Mouse (Mus musculus) cortical plate, adult 2 months (tissue): ENCODE measurements at regions not wholly inside any gene's neighbourhood (a gene's known extent, or its start where the extent isn't known, plus 50 kb on each side); places are given as distances from the start of the nearest gene placed in this dataset.
"Not testable (repeated sequence)": the region's sequence is repeated elsewhere in the genome, so short reads cannot be mapped to it uniquely, and the experiment has no call there.

Experiments
- H3K27ac ChIP-seq: fragments of 200-500 bp; 2 replicates; pipeline ENCODE4 v1.5.1; 2012; ENCODE audit warnings: low read length, control low read depth, inconsistent platforms; ENCODE audit not compliant: insufficient read depth
- H3K4me1 ChIP-seq: fragments of 200-500 bp; 2 replicates; pipeline ENCODE4 v1.6.1; 2011; ENCODE audit warnings: low read length; ENCODE audit not compliant: control insufficient read depth, insufficient read depth
- H3K4me3 ChIP-seq: fragments of 200-500 bp; 2 replicates; pipeline ENCODE4 v1.5.1; 2011; ENCODE audit warnings: mild to moderate bottlenecking, low read length, control low read depth; ENCODE audit not compliant: insufficient read depth
- CTCF ChIP-seq: fragments of 200-500 bp; IDR thresholded peaks from 2 replicates; pipeline ENCODE4 v1.5.1; 2011; ENCODE audit warnings: mild to moderate bottlenecking, control low read depth, low read length; ENCODE audit not compliant: insufficient read depth; ENCODE audit errors: extremely low read depth
- POLR2A ChIP-seq: fragments of 200-500 bp; IDR thresholded peaks from 2 replicates; pipeline ENCODE4 v1.6.1; 2011; ENCODE audit warnings: mild to moderate bottlenecking, low read length, control low read depth; ENCODE audit not compliant: insufficient read depth; ENCODE audit errors: extremely low read depth

DNA sequence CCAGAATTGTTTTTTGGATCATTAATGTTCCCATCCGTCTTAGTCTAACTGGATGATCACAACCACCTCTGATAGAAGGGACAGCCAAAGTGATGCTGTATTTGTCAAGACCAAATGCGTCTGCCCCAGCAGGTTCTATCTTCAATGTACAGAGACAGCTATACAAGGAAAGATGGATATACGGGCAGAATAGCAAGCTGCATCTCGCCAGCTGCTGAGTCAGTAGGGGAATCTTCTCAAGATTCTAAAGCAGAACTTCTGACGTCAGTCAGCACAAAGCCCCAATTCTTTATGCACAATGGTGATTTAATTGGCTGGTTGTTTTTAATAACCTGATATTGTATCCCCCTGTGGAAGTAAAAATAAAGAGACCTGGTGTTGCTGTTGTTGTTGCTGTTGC is 209.4 kb downstream of the Dhx15 start:
- TF ChIP-seq CTCF: no peak
- TF ChIP-seq POLR2A: no peak
- H3K4me3 ChIP-seq: no peak overlapping the region
- H3K27ac ChIP-seq: no peak overlapping the region
- H3K4me1 ChIP-seq: peaks cover 4% of the 10 kb centered on the region; the same call in 1 of the 2 replicates

DNA sequence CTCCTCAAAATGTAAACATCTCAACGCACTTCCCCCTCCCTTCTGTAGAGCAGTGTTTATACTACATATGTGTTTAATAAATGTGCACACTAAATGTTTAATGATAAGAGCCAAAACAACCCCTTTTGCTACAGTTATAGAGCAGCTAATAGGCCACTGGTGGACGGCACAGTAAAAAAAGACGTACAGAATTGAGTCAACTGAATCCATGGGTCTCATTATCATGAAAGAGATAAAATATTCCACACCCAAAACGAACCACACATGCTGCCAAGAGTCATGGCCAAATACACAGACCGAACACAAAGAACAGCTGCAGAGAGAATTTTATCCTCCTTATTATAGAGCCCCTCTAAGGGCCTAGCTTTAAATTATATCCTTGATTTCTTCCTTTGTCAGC is 237.8 kb downstream of the Dhx15 start:
- H3K4me3 ChIP-seq: no peak overlapping the region
- no peak for TF ChIP-seq POLR2A
- no peak for TF ChIP-seq CTCF
- H3K4me1 ChIP-seq: no peaks in the 10 kb centered on the region
- no peak overlapping the region for H3K27ac ChIP-seq

DNA sequence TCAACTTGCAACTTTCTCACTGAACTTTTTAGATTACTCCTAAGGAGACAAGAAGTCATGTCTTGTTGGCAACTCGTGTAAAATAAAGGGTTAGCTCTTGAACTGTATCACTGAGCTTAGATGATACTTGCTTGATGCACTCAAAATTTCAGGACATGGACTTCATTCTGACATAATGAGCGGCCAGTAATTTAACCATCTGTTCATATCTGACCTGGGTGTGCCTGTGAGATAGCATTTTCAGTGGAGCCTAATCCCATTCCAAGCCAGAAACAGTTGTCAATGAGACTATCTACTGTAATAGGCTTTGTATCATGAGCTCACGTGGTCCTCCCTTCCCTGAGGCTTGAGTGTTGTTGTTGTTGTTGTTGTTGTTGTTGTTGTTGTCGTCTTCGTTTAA is 240.3 kb downstream of the Dhx15 start:
- Histone ChIP-seq H3K27ac (no peak overlapping the region), H3K4me3 (no peak overlapping the region), H3K4me1 (no peaks in the 10 kb centered on the region)
- no peak for TF ChIP-seq CTCF
- no peak for TF ChIP-seq POLR2A

DNA sequence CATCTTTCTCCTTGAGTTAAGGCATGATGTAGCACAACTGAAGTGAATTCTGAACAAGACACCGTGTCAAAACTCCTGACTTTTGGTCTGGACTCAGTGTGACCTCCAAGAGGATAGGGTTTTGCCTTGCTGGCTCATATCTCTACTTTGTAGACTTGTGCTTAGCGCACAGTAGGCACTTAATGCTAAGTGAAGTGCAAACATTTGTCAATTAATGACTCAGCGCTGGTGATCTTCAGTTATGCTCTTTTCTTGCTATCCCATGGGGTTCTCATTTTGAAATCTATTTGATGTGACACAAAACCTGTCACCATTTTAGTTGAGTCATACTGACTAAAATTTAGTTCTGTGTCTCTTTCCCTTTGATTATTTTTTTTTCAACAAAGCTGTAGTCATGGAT is 244.3 kb downstream of the Dhx15 start:
- Histone ChIP-seq H3K4me1 (no peaks in the 10 kb centered on the region), H3K4me3 (no peak overlapping the region), H3K27ac (no peak overlapping the region)
- no peak for TF ChIP-seq CTCF
- TF ChIP-seq POLR2A: no peak

DNA sequence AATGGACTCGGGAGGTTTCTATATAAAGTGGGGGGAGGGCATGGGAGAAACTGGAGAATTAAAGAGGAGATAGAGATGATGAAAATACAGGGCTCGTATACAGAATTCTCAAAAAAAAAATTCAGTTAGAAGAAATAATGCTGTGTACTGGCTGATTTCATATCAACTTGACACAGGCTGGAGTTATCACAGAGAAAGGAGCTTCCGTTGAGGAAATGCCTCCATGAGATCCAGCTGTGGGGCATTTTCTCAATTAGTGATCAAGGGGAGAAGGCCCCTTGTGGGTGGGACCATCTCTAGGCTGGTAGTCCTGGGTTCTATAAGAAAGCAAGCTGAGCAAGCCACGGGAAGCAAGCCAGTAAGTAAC is 248.4 kb downstream of the Dhx15 start:
- H3K4me3 ChIP-seq, H3K4me1 ChIP-seq, H3K27ac ChIP-seq: not testable (repeated sequence)

DNA sequence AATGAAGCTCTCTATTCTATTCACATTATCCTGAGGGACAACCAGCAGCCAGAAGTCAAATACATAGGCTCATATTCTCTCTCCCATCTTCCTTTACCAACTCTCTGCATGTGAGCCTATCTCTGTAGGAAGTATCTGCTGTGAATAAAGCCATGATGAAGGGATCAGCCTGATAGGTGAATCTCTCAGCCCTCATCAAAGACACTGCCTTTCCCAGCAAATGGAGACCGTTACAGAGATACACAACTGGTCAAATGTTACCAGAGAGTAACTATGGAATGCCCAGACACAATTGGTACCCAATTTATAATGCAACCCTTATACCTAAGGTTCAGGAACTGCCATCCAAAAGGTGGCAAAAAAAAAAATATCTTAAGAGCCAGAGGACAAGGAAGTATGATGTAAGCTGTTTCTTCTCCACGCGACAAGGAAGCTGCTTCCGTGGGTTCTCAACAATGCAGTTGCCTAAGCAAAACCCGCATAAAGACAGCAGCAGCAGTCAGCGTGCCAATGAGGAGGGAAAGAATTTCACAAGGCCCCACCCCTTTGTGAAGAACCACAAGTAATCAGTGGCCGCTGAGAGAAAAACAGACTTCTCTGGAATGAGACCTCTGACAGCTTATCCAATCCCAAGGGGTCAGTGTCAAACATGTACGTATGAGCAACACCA is 248.9 kb downstream of the Dhx15 start:
- Histone ChIP-seq H3K27ac (no peak overlapping the region), H3K4me3 (no peak overlapping the region), H3K4me1 (no peaks in the 10 kb centered on the region)
- no peak for TF ChIP-seq POLR2A
- no peak for TF ChIP-seq CTCF

DNA sequence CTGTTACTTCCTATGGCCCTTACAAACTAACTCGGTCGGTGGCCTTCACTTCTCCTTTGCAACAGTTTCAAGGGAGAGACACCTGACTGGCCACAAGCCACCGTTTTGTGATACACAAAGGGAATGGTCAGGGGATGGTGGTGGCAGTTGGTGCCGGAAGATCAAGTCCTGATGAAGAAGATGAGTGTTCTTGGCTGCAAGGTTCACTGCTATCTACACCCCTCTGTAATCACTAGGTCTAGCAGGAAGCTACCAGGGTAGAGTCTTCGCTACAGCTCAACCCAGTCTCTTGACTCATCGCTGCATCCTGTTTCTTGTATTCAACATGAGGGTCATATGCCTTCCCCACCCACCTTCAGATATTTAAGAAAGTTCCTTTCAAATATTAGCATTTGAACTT is 251.5 kb downstream of the Dhx15 start:
- Histone ChIP-seq H3K4me1 (no peaks in the 10 kb centered on the region), H3K4me3 (no peak overlapping the region), H3K27ac (no peak overlapping the region)
- TF ChIP-seq CTCF: no peak

DNA sequence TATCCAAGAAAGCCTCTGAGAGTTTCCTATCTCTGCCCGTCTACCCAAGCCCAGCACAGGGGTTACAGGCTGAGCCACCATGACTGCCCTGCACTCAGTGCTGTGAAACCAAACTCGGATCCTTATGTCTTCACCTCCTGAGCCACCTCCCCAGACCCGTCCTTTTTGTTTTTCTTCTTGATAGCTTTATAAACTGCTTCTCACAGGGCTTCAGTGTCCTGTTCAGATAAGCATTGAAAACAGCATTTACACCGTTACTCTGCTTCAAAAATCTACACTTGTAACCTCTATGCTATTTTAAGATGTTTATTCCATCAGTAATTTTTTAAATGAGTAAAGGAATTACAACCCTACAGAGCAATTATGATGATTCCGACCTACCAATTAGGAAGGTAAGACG is 253.0 kb downstream of the Dhx15 start:
- Histone ChIP-seq H3K4me3 (no peak overlapping the region), H3K4me1 (no peaks in the 10 kb centered on the region), H3K27ac (no peak overlapping the region)
- TF ChIP-seq CTCF: no peak
- TF ChIP-seq POLR2A: no peak

DNA sequence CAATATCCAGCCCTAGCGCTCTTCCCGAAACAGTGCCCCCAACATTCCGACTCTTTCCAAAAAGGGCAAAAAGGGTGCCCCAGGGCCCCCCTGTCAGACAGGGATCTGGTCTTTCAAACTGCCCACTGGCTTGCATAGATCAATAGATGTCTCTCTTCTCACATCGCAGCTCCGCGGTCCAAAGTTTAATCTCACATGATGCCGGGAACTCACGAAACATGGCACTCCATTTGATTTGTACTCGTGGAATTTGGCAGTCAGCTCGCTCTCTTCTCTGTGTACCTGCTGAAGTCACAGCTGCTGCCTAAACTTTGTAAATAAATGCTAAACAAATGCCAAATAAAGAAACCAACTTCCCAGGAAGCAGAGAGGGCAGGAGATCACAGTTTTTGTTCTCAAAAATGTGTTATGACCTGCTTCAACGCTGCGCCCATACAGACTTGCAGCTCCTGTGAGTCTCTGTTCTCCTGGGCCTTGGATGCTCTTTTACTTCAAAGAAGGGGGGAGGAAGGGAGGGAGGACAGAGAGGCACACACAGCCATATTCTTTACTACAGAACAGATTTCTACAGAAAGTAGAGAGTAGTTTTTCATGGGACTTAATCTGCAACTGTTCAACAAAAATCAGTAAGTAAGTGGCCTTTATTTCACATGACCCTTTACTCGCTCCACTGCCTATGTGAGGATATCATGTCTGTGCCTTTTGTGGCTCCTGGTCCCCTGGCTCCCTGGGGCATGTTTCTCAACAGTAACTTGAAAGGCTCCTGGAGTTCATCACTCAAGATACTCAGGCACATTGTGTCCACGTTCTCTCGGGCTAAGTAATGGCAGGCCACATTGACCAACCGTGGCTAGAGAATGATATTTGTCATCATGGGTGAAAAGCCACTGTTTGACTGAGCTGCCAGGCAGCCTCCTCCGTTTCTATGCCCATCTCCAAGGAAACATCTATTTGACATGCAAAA is 254.6 kb downstream of the Dhx15 start:
- H3K4me1 ChIP-seq: no peaks in the 10 kb centered on the region
- H3K27ac ChIP-seq: no peak overlapping the region
- no peak overlapping the region for H3K4me3 ChIP-seq
- TF ChIP-seq CTCF: no peak
- TF ChIP-seq POLR2A: no peak

DNA sequence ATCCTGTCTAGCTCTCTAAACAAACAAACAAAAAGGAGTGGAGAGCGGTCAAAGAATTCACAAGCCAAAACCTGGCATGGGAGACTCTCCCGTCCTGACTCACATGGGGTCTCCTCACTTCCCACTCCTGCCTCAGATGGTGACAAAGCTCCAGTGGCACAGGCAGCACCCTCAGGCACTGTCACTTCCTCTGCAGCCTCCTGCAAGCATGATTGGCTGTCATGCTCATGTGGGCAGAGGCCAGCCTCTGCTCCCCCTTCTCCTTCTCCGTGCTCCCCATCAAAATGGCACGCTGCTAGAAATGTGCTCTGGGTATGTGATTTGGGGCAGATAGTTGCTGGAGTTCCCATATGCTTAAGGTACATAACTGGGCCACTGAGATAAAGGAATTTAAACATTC is 255.4 kb downstream of the Dhx15 start:
- H3K4me3 ChIP-seq: no peak overlapping the region
- peaks cover 1% of the 10 kb centered on the region; the same call in 1 of the 2 replicates for H3K4me1 ChIP-seq
- TF ChIP-seq POLR2A: no peak
- no peak for TF ChIP-seq CTCF
- H3K27ac ChIP-seq: no peak overlapping the region
